Mouse (Mus musculus) naive thymus-derived CD4-positive, alpha-beta T cell, adult 2 months (primary cell): ENCODE data around the gene Esrrg.

Experiments used
- DNase-seq: peaks from one replicate; pipeline ENCODE4 v3.0.0-alpha.2; 2011; ENCODE audit warnings: low read depth

Gene Esrrg

DNA sequence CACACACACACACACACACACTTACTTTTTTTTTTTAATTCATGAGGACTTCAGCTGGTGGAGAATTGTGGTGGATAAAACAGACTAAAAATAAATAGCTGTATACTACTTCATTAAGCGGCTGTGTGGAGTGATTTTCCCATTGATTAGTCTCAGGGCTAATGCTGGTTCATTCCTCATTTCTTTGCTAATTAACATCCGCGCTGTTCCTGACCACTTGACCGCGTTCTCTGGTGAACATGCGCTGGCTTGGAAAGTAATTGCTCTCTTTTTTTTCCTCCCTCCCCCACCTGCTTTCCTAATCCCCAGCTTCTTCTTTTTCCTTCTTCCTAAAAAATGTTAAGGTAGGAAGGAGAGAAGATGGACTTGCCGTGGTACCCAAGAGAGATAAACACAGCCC lies 222.3 kb downstream of the Esrrg start:
- DNase-seq = no peak

GRCm38 (mm10) chr1:187832851-187833250 lies 224.3 kb downstream of the Esrrg start:
- DNase-seq = no peak

DNA sequence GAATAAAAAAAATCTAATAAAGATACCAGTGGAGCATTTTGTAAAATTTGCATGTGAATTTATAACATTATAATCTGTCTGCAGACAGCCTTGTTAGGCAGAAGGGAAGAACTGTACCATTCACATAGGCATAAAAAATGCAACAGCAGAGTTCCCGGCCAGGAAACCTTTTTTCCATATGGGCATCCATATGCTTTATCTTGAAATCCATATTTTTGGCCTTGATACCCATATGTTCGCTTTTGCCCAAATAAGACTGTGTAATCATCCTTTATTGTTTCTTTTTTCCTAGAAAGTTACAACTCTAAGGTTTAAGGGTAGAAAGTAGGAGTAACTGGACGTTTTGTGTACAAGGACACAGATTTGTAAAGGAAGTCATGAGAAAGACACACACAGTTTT lies 226.0 kb downstream of the Esrrg start:
- DNase-seq = no peak

DNA sequence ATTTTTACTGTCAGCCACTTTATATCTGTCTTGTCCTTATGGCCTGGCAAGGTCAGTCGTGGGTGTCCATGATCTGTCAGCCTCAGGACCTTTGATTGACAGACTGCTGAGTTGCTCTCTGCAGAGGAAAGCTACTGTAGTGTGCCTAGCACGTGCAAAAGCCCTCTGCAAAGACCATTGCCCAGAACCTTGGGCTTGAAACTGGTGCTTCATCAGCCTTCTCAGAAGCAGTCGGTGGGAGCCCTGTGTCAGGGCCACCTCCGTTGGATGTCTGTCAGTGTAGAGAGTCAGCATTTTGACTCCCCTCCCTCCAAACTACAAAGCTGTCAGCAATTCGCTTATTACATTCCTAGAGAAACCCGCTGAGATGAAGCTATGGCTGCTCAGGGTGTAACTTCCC lies 227.8 kb downstream of the Esrrg start:
- DNase-seq = no peak

- no peak for DNase-seq
These were observed 228.3 kb downstream of the Esrrg start for GRCm38 (mm10) chr1:187836876-187837275.

GRCm38 (mm10) chr1:187841629-187842028 lies 233.0 kb downstream of the Esrrg start:
- DNase-seq = no peak

DNA sequence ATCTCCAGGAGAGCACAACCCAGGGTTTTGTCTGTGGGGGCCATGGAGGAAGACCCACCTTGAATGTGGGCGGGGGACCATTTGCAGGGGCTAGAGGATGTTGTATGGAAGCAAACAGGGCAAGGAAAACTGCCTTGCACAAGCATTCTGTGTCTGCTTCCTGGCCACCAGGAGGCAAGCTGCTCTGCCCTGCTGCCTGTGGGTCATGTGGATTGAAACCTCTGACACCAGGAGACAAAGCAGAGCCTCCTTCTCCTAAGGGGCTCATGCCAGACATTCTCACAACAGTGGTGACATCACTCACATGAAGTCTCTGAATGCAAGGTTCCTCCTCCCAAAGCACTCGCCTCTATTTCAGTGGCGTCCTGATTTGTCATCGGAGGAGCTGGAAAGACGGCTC lies 234.1 kb downstream of the Esrrg start:
- no peak for DNase-seq

- DNase-seq = no peak
These were observed 245.6 kb downstream of the Esrrg start for GRCm38 (mm10) chr1:187854148-187854547.

DNA sequence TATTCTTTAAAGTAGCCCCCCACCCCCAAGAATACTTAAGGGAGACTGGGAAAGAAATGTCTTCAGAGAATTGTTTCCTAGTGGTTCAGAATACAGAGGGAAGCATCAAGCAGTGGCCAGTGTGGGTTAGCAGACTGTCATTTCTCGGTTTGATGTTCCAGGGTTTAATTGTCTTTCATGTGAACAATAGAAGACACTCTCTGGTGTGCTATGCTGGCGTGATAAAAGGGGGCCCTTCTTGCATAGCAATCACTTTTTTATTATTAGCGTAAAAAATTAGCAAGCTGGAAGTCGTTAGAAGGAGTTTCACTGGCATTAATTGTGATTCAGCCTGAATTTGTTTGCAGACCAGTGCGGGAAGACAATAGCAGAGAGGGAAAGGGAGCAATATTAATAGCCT lies 253.7 kb downstream of the Esrrg start:
- no peak for DNase-seq

- no peak for DNase-seq
These were observed 259.8 kb downstream of the Esrrg start for GRCm38 (mm10) chr1:187868427-187868826.

- DNase-seq = no peak
These were observed 263.6 kb downstream of the Esrrg start for GRCm38 (mm10) chr1:187872208-187872607.

DNA sequence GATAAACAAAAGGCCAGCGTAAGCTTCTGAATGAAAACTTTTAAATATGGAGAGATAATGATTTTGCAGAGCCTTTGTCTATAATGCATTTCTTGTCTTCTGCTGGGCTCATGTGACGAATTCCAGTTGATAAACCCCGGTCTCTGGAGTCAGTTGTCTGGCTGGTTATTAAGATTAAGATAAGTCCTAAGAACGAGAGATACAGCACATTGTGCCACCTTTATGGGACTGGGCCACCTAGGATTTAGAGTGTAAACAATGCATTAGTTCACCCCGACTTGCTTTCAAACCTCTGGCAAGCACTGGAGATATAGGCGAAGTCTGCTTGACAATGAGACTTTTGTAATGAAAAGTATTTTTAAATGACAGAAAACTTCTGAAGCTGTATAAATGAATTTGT lies 264.2 kb downstream of the Esrrg start:
- no peak for DNase-seq

GRCm38 (mm10) chr1:187873770-187874169 lies 265.2 kb downstream of the Esrrg start:
- DNase-seq = no peak

DNA sequence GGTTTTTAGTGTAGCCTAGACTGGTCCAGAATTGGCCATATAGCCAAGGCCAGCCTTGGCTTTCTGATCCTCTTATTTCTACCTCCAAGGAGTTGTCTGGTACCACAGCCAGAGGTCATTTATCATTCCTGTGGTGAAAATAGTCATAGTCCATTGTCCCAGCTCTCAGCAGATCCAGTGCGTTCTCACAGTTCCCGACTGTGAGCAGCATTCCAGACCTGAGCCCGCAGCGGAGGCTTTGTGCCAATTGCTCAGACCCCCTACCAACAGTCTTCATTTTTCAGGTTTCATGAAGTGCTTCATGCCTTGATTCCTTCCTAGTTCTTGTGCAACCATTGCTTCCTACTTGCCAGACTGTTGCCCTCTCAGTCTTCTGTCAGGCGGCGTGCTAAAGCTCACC lies 278.7 kb downstream of the Esrrg start:
- no peak for DNase-seq

GRCm38 (mm10) chr1:187888142-187888541 lies 279.6 kb downstream of the Esrrg start:
- no peak for DNase-seq

DNA sequence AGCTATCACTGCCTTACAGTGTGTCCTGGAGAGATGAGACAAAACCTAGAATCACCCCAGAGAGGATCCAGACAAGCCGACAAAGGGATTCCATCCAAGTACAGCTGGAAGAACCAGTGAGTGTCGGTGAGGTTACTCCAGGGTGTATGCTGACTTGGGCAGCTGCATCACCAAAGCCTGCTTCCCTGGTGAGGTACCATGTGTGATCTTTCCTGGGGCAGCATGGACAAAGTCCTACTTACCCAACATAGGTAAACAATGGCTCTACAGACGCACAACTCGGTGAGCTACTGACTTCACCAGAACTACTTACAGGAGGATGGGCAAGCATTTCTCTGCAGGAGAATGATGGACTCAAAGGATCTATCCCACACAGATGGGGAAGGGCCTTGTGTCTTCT lies 280.5 kb downstream of the Esrrg start:
- DNase-seq = no peak

DNA sequence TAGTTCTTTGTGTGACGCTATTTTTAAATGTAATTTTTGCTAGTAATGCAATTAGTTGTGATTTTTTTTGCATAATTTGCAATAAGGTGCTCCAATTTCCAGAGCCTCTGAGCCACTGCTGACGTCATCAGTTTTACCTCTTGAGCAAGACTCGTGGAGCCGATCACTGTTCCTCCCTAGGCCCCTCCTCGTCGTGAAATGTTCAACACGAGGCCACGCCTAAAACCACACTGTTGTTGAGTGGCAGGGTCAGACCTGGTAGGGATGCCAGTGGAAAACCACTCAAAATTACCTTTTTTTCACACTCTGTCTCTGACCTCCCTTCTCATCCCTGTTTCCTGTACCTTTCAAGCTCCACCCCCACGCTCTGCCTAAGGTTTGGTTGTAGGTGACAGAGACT lies 282.7 kb downstream of the Esrrg start:
- DNase-seq = no peak

DNA sequence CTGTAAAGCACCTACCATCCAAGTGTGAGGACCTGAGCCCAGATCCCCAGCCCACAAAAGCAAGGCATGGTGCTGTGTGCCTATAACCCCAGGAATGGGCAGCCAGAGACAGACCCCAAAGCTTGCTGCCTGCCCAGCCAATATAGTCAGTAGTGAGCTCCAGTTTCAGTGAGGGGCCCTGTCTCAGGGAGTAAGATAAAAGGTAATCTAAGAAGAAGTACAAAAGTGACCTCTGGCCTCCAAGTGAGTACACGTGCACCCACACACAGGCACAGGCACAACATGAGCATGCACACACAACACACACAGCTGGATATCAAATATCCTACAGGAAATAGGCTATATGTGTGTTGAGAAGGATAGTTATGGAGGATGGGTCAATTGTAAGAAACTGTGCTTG lies 286.9 kb downstream of the Esrrg start:
- DNase-seq = no peak

DNA sequence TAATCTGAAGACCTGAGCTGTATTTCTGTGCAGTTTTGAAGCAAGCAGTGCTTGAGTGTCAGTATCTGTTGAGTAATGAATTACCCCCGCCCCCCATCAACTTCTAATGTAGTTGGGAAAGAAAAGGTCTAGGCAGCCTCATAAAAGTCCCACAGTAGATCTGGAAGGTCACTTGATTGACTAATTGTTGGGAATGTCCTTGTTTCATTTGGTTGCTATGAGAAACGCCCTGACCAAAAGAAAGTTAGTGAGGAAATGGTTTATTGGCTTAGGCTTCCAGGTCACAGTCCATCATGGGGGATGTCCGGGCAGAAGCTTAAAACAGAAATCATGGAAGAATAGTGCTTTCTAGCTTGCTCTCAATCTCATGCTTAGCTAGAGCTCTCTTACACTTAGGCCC lies 287.7 kb downstream of the Esrrg start:
- no peak for DNase-seq

GRCm38 (mm10) chr1:187896910-187897309 lies 288.3 kb downstream of the Esrrg start:
- no peak for DNase-seq

DNA sequence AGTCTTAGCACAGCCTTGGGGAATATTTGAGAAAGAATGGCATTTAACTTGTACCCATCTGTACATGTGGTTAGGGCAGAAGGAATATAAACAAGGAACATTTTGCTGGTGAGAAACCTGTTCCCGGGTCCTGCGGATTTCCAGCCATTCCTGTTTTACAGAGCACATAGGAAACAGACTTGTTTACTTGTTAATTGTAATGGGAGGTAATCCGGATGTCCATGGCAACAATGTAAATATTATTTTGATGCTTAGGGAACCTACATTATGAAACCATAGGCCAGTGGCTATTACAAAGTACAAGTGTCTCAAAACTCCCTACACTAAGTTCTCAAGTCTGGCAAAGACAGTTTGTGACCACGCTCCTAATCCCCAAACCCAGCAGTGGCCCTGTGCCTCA lies 290.9 kb downstream of the Esrrg start:
- no peak for DNase-seq

DNA sequence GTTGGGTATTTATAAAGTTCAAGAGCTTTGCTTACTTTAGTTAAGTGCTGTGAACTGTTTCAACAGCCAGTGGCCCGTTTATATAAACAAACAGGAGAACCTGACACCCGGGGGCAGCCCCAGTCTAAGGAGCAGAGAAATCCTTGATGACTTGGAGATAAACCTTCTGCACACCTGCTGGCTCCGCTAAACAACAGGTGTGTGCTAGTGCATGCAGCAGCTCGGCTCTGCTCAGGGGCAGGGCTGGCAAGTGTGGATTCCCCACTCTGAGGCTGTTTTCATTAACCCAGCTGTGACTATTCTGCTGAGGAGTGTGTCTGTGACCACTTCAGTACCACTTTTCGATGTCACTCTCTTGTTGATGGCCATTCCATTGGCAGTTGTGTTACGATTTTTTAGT lies 292.2 kb downstream of the Esrrg start:
- no peak for DNase-seq

GRCm38 (mm10) chr1:187902176-187902575 lies 293.6 kb downstream of the Esrrg start:
- DNase-seq = no peak

DNA sequence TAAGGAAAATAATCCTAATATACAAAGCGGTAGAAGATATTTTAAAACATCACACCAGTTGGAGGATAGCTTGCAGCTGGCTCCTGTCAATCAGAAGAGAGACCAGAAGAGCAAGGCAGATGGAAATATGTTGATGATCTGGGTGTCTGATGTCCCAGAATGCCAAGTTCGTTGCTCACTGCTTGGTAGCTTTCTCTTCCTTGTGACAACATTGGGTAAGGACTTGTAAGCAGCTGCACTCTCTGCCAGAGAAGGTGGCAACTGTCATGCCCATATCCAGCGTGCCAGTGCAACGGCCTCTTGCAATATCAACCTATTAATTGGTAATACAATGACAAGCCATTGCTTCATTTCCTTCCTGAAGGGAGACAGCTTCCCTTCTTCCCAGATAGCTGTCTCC lies 296.1 kb downstream of the Esrrg start:
- DNase-seq = no peak

GRCm38 (mm10) chr1:187907407-187907806 lies 298.8 kb downstream of the Esrrg start:
- no peak for DNase-seq
